Mouse (Mus musculus) myocyte (in vitro differentiated cells): Measurements from ENCODE around the gene Acap3.

Experiments used
- CEBPB ChIP-seq: IDR thresholded peaks from 2 replicates; pipeline ENCODE4 v1.6.1; 2011; ENCODE audit warnings: mild to moderate bottlenecking, moderate library complexity; ENCODE audit not compliant: poor library complexity, insufficient read depth, severe bottlenecking
- MAX ChIP-seq: IDR thresholded peaks from one replicate; pipeline ENCODE4 v1.6.1; 2011; ENCODE audit warnings: low read depth, mild to moderate bottlenecking, control low read depth
- MYOG ChIP-seq, 3 experiments: IDR thresholded peaks; one replicate each; pipeline ENCODE4 v1.6.1; 2011; ENCODE audit warnings: control low read depth in 2 of 3, low read depth in 2 of 3, mild to moderate bottlenecking in 2 of 3; ENCODE audit not compliant: insufficient read length in 2 of 3, control insufficient read depth in 1 of 3, insufficient read depth in 1 of 3
- POLR2A ChIP-seq: IDR thresholded peaks from one replicate; pipeline ENCODE4 v1.6.1; 2011; ENCODE audit warnings: low read depth, mild to moderate bottlenecking, control low read depth, moderate library complexity; ENCODE audit not compliant: insufficient read length
- TCF12 ChIP-seq: IDR thresholded peaks from one replicate; pipeline ENCODE4 v1.6.1; 2011; ENCODE audit warnings: mild to moderate bottlenecking, control low read depth; ENCODE audit not compliant: poor library complexity, insufficient read depth, severe bottlenecking

DNA sequence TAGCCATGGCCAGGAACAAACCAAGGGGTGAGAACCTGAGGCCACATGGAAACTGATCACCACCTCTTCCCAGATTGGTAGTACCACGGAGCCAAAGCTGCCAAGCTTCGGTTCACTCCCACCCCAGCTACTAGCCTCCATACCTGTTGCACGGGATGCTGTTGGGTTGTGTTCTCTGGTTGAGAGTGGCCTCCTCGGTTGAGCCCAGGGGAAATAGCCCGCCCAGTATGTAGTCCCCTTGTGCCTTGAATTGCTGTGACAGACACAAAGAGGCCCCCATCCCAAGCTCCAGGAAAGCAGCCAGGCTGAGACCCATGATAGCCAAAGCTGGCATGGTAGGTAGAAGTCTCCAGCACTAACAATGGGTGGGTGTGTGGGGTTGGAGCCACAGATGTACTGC, 28.6 kb upstream of the Acap3 start, which contains the start of gene Tas1r3:
- TF ChIP-seq POLR2A (no peak), MYOG (IDR thresholded peaks at IDR 0.05; ENCODE audit: control insufficient read depth in 1 of 3, insufficient read depth in 1 of 3, insufficient read length in 2 of 3, low read depth in 2 of 3) (no peak), CEBPB (no peak), MAX (no peak), TCF12 (no peak)
